Mouse (Mus musculus) CH12.LX (cell line): ENCODE data around the gene Kmt2a. TPM values are rescaled to one million over a fixed set of nuclear protein-coding genes. Genes with fewer than 3 reads are reported as not detected.

Experiments
- DNase-seq: peaks from one replicate; pipeline ENCODE4 v3.0.0-alpha.2; 2013; ENCODE audit errors: extremely low read depth
- H3K27ac ChIP-seq: 2 replicates; pipeline ENCODE4 v1.5.1; 2012; ENCODE audit warnings: low read depth, mild to moderate bottlenecking, control low read depth, moderate library complexity; ENCODE audit not compliant: insufficient read depth
- H3K27me3 ChIP-seq: replicated peaks from 2 replicates; pipeline ENCODE3; 2012; ENCODE audit warnings: inconsistent platforms
- H3K36me3 ChIP-seq, 2 experiments: replicated peaks in 1 of 2; 2 replicates each; pipeline versions ENCODE3 to v1.6.1; 2012; ENCODE audit warnings: inconsistent platforms in 1 of 2, low read length in 1 of 2, mild to moderate bottlenecking in 1 of 2, mixed read lengths in 1 of 2, moderate library complexity in 1 of 2; ENCODE audit not compliant: control insufficient read depth in 1 of 2, insufficient read depth in 1 of 2
- H3K4me1 ChIP-seq, 2 experiments: 2 replicates each; pipeline ENCODE4 v1.6.1; 2012; ENCODE audit warnings: inconsistent platforms in 1 of 2, moderate library complexity in 1 of 2; ENCODE audit not compliant: insufficient read depth in 2 of 2, control insufficient read depth in 1 of 2
- H3K4me2 ChIP-seq: 2 replicates; pipeline ENCODE4 v1.6.1; 2012; ENCODE audit warnings: low read depth, mild to moderate bottlenecking, control low read depth; ENCODE audit not compliant: poor library complexity, insufficient read depth, severe bottlenecking
- H3K4me3 ChIP-seq, 3 experiments: fragments of 150-350 bp in 1 of 3; sonication (generic) in 1 of 3; replicated peaks in 1 of 3; 2 replicates each; pipeline versions ENCODE3 to v1.5.1; 2011 to 2012; ENCODE audit warnings: low read depth in 2 of 3, low read length in 2 of 3, mild to moderate bottlenecking in 2 of 3, moderate library complexity in 2 of 3, control low read depth in 1 of 3, improper control_type of control experiment in 1 of 3, inconsistent platforms in 1 of 3, mixed read lengths in 1 of 3; ENCODE audit not compliant: poor library complexity in 1 of 3
- H3K79me2 ChIP-seq: replicated peaks from 2 replicates; pipeline ENCODE4 v1.6.1; 2012; ENCODE audit warnings: mild to moderate bottlenecking, moderate library complexity; ENCODE audit not compliant: control insufficient read depth, poor library complexity, insufficient read depth, severe bottlenecking; ENCODE audit errors: extremely low read depth
- H3K9ac ChIP-seq: 2 replicates; pipeline ENCODE4 v1.6.1; 2012; ENCODE audit warnings: low read depth, mild to moderate bottlenecking, control low read depth, moderate library complexity; ENCODE audit not compliant: insufficient read depth
- H3K9me3 ChIP-seq: replicated peaks from 2 replicates; pipeline ENCODE3; 2012; ENCODE audit warnings: low read length, inconsistent platforms, mixed read lengths
- BHLHE40 ChIP-seq: IDR thresholded peaks from 2 replicates; pipeline ENCODE4 v1.6.1; 2011; ENCODE audit warnings: mild to moderate bottlenecking, low read depth, low read length, improper control_type of control experiment
- CHD1 ChIP-seq: IDR thresholded peaks from 2 replicates; pipeline ENCODE4 v1.6.1; 2012; ENCODE audit warnings: low read depth, low read length, improper control_type of control experiment, inconsistent platforms
- CHD2 ChIP-seq: IDR thresholded peaks from 2 replicates; pipeline ENCODE4 v1.6.1; 2011; ENCODE audit warnings: low read length, improper control_type of control experiment
- CTCF ChIP-seq, 2 experiments: IDR thresholded peaks in 1 of 2; conservative IDR thresholded peaks in 1 of 2; 2 replicates each; pipeline ENCODE4 v1.5.1; 2011 to 2012; ENCODE audit warnings: low read depth in 2 of 2, low read length in 2 of 2, improper control_type of control experiment in 1 of 2, inconsistent platforms in 1 of 2, mild to moderate bottlenecking in 1 of 2, moderate library complexity in 1 of 2
- E2F4 ChIP-seq: IDR thresholded peaks from 2 replicates; pipeline ENCODE4 v1.6.1; 2011; ENCODE audit warnings: low read depth, low read length, improper control_type of control experiment; ENCODE audit not compliant: insufficient replicate concordance
- ELF1 ChIP-seq: IDR thresholded peaks from 2 replicates; pipeline ENCODE4 v1.6.1; 2014; ENCODE audit warnings: low read depth, mild to moderate bottlenecking, inconsistent platforms, low read length, improper control_type of control experiment
- EP300 ChIP-seq: IDR thresholded peaks from 2 replicates; pipeline ENCODE4 v1.6.1; 2011; ENCODE audit warnings: low read length, improper control_type of control experiment
- ETS1 ChIP-seq: conservative IDR thresholded peaks from 2 replicates; pipeline ENCODE4 v1.6.1; 2012; ENCODE audit warnings: low read depth, mild to moderate bottlenecking, inconsistent platforms, low read length, improper control_type of control experiment, moderate library complexity
- GABPA ChIP-seq: IDR thresholded peaks from 2 replicates; pipeline ENCODE4 v1.6.1; 2012; ENCODE audit warnings: low read depth, low read length, improper control_type of control experiment, inconsistent platforms; ENCODE audit not compliant: insufficient replicate concordance
- HCFC1 ChIP-seq: IDR thresholded peaks from 2 replicates; pipeline ENCODE4 v1.6.1; 2012; ENCODE audit warnings: low read depth, mild to moderate bottlenecking, inconsistent platforms, low read length, improper control_type of control experiment
- IRF4 ChIP-seq: IDR thresholded peaks from 2 replicates; pipeline ENCODE4 v1.6.1; 2014; ENCODE audit warnings: low read depth, mild to moderate bottlenecking, inconsistent platforms, low read length, improper control_type of control experiment
- JUN ChIP-seq: IDR thresholded peaks from 2 replicates; pipeline ENCODE4 v1.6.1; 2011; ENCODE audit warnings: low read depth, mild to moderate bottlenecking, low read length, improper control_type of control experiment, moderate library complexity; ENCODE audit not compliant: insufficient read depth
- JUND ChIP-seq: conservative IDR thresholded peaks from 2 replicates; pipeline ENCODE4 v1.6.1; 2011; ENCODE audit warnings: low read depth, low read length, improper control_type of control experiment
- KAT2A ChIP-seq: IDR thresholded peaks from 2 replicates; pipeline ENCODE4 v1.6.1; 2012; ENCODE audit warnings: low read length, improper control_type of control experiment, inconsistent platforms; ENCODE audit not compliant: insufficient replicate concordance
- MAFK ChIP-seq: IDR thresholded peaks from 2 replicates; pipeline ENCODE4 v1.6.1; 2011; ENCODE audit warnings: low read length, improper control_type of control experiment; ENCODE audit not compliant: insufficient replicate concordance
- MAX ChIP-seq: IDR thresholded peaks from 2 replicates; pipeline ENCODE4 v1.6.1; 2011; ENCODE audit warnings: low read length, improper control_type of control experiment
- MAZ ChIP-seq: IDR thresholded peaks from 2 replicates; pipeline ENCODE4 v1.6.1; 2012; ENCODE audit warnings: low read depth, mild to moderate bottlenecking, inconsistent platforms, low read length, improper control_type of control experiment, moderate library complexity
- MEF2A ChIP-seq: IDR thresholded peaks from 2 replicates; pipeline ENCODE4 v1.6.1; 2014; ENCODE audit warnings: low read depth, mild to moderate bottlenecking, inconsistent platforms, low read length, improper control_type of control experiment, borderline replicate concordance
- MXI1 ChIP-seq: IDR thresholded peaks from 2 replicates; pipeline ENCODE4 v1.6.1; 2011; ENCODE audit warnings: mild to moderate bottlenecking, low read depth, low read length, improper control_type of control experiment
- MYC ChIP-seq: IDR thresholded peaks from 2 replicates; pipeline ENCODE4 v1.6.1; 2011; ENCODE audit warnings: low read depth, mild to moderate bottlenecking, improper control_type of control experiment, low read length
- NELFE ChIP-seq: IDR thresholded peaks from 2 replicates; pipeline ENCODE4 v1.6.1; 2011; ENCODE audit warnings: low read depth, low read length, improper control_type of control experiment
- NRF1 ChIP-seq: IDR thresholded peaks from 2 replicates; pipeline ENCODE4 v1.6.1; 2014; ENCODE audit warnings: low read depth, mild to moderate bottlenecking, inconsistent platforms, low read length, improper control_type of control experiment, moderate library complexity
- PAX5 ChIP-seq: IDR thresholded peaks from 2 replicates; pipeline ENCODE4 v1.6.1; 2012; ENCODE audit warnings: low read length, inconsistent platforms, mixed read lengths
- POLR2A ChIP-seq: IDR thresholded peaks from 2 replicates; pipeline ENCODE4 v1.6.1; 2011; ENCODE audit warnings: low read depth, mild to moderate bottlenecking, improper control_type of control experiment, low read length
- POLR2AphosphoS2 ChIP-seq: IDR thresholded peaks from 2 replicates; pipeline ENCODE4 v1.6.1; 2011; ENCODE audit warnings: low read depth, low read length, improper control_type of control experiment
- RAD21 ChIP-seq: IDR thresholded peaks from 2 replicates; pipeline ENCODE4 v1.6.1; 2011; ENCODE audit warnings: low read depth, mild to moderate bottlenecking, low read length, improper control_type of control experiment, moderate library complexity
- RCOR1 ChIP-seq: conservative IDR thresholded peaks from 2 replicates; pipeline ENCODE4 v1.6.1; 2012; ENCODE audit warnings: low read depth, mild to moderate bottlenecking, inconsistent platforms, low read length, improper control_type of control experiment
- SIN3A ChIP-seq: IDR thresholded peaks from 2 replicates; pipeline ENCODE4 v1.6.1; 2012; ENCODE audit warnings: low read length, improper control_type of control experiment, inconsistent platforms
- SMC3 ChIP-seq: IDR thresholded peaks from 2 replicates; pipeline ENCODE4 v1.6.1; 2011; ENCODE audit warnings: low read depth, low read length, improper control_type of control experiment
- TBP ChIP-seq: conservative IDR thresholded peaks from 2 replicates; pipeline ENCODE4 v1.6.1; 2011; ENCODE audit warnings: low read depth, low read length, improper control_type of control experiment
- TCF12 ChIP-seq: IDR thresholded peaks from 2 replicates; pipeline ENCODE4 v1.6.1; 2014; ENCODE audit warnings: low read depth, mild to moderate bottlenecking, inconsistent platforms, low read length, improper control_type of control experiment
- UBTF ChIP-seq: IDR thresholded peaks from 2 replicates; pipeline ENCODE4 v1.6.1; 2012; ENCODE audit warnings: low read depth, mild to moderate bottlenecking, inconsistent platforms, low read length, improper control_type of control experiment, moderate library complexity
- USF1 ChIP-seq: IDR thresholded peaks from 2 replicates; pipeline ENCODE4 v1.6.1; 2014; ENCODE audit warnings: low read depth, mild to moderate bottlenecking, inconsistent platforms, low read length, improper control_type of control experiment
- USF2 ChIP-seq: conservative IDR thresholded peaks from 2 replicates; pipeline ENCODE4 v1.6.1; 2011; ENCODE audit warnings: low read depth, low read length, improper control_type of control experiment
- ZC3H11A ChIP-seq: IDR thresholded peaks from 2 replicates; pipeline ENCODE4 v1.6.1; 2012; ENCODE audit warnings: low read depth, mild to moderate bottlenecking, inconsistent platforms, low read length, improper control_type of control experiment
- ZKSCAN1 ChIP-seq: IDR thresholded peaks from 2 replicates; pipeline ENCODE4 v1.6.1; 2012; ENCODE audit warnings: low read depth, inconsistent platforms, low read length, improper control_type of control experiment, borderline replicate concordance
- ZMIZ1 ChIP-seq: IDR thresholded peaks from 2 replicates; pipeline ENCODE4 v1.6.1; 2012; ENCODE audit warnings: low read depth, mild to moderate bottlenecking, inconsistent platforms, low read length, improper control_type of control experiment
- ZNF384 ChIP-seq: IDR thresholded peaks from 2 replicates; pipeline ENCODE4 v1.6.1; 2012; ENCODE audit warnings: low read depth, low read length, improper control_type of control experiment, inconsistent platforms
- dilution Hi-C: fragments of 300-500 bp; cut with MboI; formaldehyde crosslinking; loops from 2 replicates; pipeline ENCODE4 v1.14.3; 2020; ENCODE audit warnings: low sequenced_read_pairs; ENCODE audit not compliant: extremely low pct_unique_long_range_greater_than_20kb, extremely low pct_ligation_motif_present
- in situ Hi-C: fragments of 300-500 bp; cut with MboI; formaldehyde crosslinking; loops from 3 replicates; pipeline ENCODE4 v1.14.3; 2019; ENCODE audit warnings: low sequenced_read_pairs, low pct_ligation_motif_present, low pct_unique_long_range_greater_than_20kb, mixed read lengths
- polyA plus RNA-seq: library from polyadenylated mRNA; unstranded; fragments of >175 nt; gene quantifications from 2 replicates; pipeline ENCODE4 v1.2.1, GENCODE M21; 2012; ENCODE audit warnings: low read depth; ENCODE audit not compliant: insufficient read length
- total RNA-seq, 2 experiments: library from RNA; depleted of rRNA; stranded (reverse); fragments of 300-350 nt in 1 of 2; fragments of >200 nt in 1 of 2; gene quantifications; 2 replicates each; pipeline ENCODE4 v1.2.3; 2012 to 2014

Gene Kmt2a
- total RNA-seq (2012; rRNA removed) (7.2 and 7.3 TPM in 2 replicates), total RNA-seq (2014; rRNA removed) (2.2 and 2.5 TPM in 2 replicates), polyA plus RNA-seq (13.4 and 21.3 TPM in 2 replicates)

DNA sequence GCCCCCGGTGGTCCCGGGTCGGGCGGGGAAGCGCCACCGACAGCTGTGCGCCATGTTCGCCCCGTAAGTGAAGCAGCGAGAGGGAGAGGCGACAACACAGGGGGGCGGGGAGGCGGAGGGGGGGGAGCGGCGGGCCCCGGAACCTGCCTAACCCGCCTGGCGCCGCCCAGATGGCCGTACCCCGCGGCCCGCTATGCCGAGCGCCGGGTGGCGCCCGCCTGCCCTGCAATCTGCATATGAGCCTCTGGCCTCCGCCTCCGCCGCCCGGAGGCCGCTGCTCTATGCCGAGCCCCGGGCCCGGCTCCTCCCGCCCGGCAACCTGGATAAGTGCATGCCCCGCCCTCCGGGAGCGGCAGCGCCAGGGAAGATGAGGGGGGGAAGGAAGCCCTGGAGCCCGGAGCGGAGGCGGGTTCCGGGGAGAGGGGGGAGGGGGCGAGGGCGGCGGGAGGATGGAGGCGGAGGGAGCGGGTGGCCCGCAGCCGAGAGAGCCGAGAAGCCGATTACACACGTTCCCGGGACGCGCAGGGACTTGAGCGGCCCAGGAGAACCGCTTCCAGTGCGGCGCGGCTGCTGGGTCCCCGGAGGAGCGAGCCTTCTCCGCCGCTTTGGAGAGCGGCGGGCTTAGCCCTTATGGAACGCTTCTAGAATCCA, at the start of gene Kmt2a:
Kmt2a (minus strand) TSS at position 76 of the 651 bp plus-strand sequence.
- peaks cover 7 to 33% of the 10 kb centered on the region in 2 experiments for H3K4me1 ChIP-seq
- H3K79me2 ChIP-seq: peaks cover 46% of the 10 kb centered on the region
- DNase-seq: peak; percentile 92
- peaks cover 0 to 17% of the 10 kb centered on the region in 2 experiments for H3K36me3 ChIP-seq
- in situ Hi-C loops (no loop called here), dilution Hi-C loops (no loop called here)
- peak within 1 kb of the TSS; percentile 92 to 95 (median 94) for H3K4me3 ChIP-seq
- H3K27ac ChIP-seq: peak within 1 kb of the TSS; percentile 86
- no peak for TF ChIP-seq CTCF (conservative IDR thresholded peaks at IDR 0.05 in 1 of 2, IDR thresholded peaks at IDR 0.05 in 1 of 2; ENCODE audit: low read depth in 2 of 2, low read length in 2 of 2)
- TF ChIP-seq EP300: no peak
- TF ChIP-seq CHD1: no peak
- TF ChIP-seq E2F4: no peak
- no peak for TF ChIP-seq SMC3
- TF ChIP-seq USF2: no peak
- TF ChIP-seq MYC: no peak
- no peak for TF ChIP-seq JUN
- TF ChIP-seq HCFC1: peak; percentile 88
- no peak for TF ChIP-seq MAFK
- no peak for TF ChIP-seq BHLHE40
- no peak for TF ChIP-seq RAD21
- TF ChIP-seq KAT2A: peak; percentile 78; the same call in 1 of the 2 replicates
- TF ChIP-seq NELFE: no peak
- TF ChIP-seq TCF12: peak; percentile 66
- peak; percentile 93; the same call in 1 of the 2 replicates for TF ChIP-seq ZKSCAN1
- no peak for TF ChIP-seq TBP
- TF ChIP-seq RCOR1: no peak
- no peak for TF ChIP-seq POLR2A
- TF ChIP-seq CHD2: peak; percentile 75; the same call in 1 of the 2 replicates
- no peak for TF ChIP-seq UBTF
- TF ChIP-seq ETS1: no peak
- TF ChIP-seq JUND: no peak
- TF ChIP-seq IRF4: peak; percentile 46
- TF ChIP-seq SIN3A: no peak; the same call in 1 of the 2 replicates
- TF ChIP-seq POLR2AphosphoS2: no peak
- TF ChIP-seq PAX5: no peak
- no peak for TF ChIP-seq ZNF384
- TF ChIP-seq ZC3H11A: no peak
- TF ChIP-seq ZMIZ1: no peak
- no peak for TF ChIP-seq GABPA
- no peak for TF ChIP-seq USF1
- peak; percentile 98 for TF ChIP-seq MAZ
- TF ChIP-seq MAX: no peak; the same call in 1 of the 2 replicates
- TF ChIP-seq MXI1: no peak
- peak; percentile 67 for TF ChIP-seq ELF1
- TF ChIP-seq NRF1: peak; percentile 57; the same call in 1 of the 2 replicates
- TF ChIP-seq MEF2A: peak; percentile 71; the same call in 1 of the 2 replicates
- H3K27me3 ChIP-seq: no peaks in the 10 kb centered on the region
- no peaks in the 10 kb centered on the region for H3K9me3 ChIP-seq
- H3K4me2 ChIP-seq: peak within 1 kb of the TSS; percentile 97
- H3K9ac ChIP-seq: peak within 1 kb of the TSS; percentile 89
